Comparison of ENCODE assay signal across 13 mouse cellular contexts in genomic region chr1:120261166-120261565, GRCm38 (mm10).
"Had no signal": no experiment of that assay in that cellular context is flagged by ENCODE, and none has a peak within 500 bp of the region (broad histone marks: within the 10 kb centered on the region; RNA-seq: fewer than 3 reads in every experiment).

No protein-coding gene starts in this region.

- H3K4me2 ChIP-seq: limb, embryonic 15.5 days; lung, embryonic 14.5 days; neural tube, embryonic 13.5 days had no signal

- H3K27ac ChIP-seq: limb, embryonic 15.5 days; midbrain, embryonic 10.5 days; neural tube, embryonic 13.5 days; stomach, postnatal 0 days had no signal

- ATAC-seq: midbrain, embryonic 16.5 days had no signal

- DNase-seq: kidney, adult 8-10 months; kidney, postnatal 36 days; layer of hippocampus, adult 9-11 months; layer of hippocampus, postnatal 36 days; lung, embryonic 14.5 days; lung, postnatal 10 days; lung, postnatal 4 days; retina, postnatal 1 day had no signal

- H3K9ac ChIP-seq: limb, embryonic 15.5 days; lung, embryonic 14.5 days; neural tube, embryonic 13.5 days had no signal

- H3K27me3 ChIP-seq: limb, embryonic 15.5 days had no signal

- H3K9me3 ChIP-seq: limb, embryonic 15.5 days; midbrain, embryonic 10.5 days; neural tube, embryonic 13.5 days had no signal

- H3K4me3 ChIP-seq: limb, embryonic 15.5 days; midbrain, embryonic 10.5 days; neural tube, embryonic 13.5 days had no signal

- H3K36me3 ChIP-seq: limb, embryonic 15.5 days; midbrain, embryonic 10.5 days; neural tube, embryonic 13.5 days had no signal
